Mouse (Mus musculus) spleen, postnatal 4 days (tissue): ENCODE data around the gene Prr12.

ENCODE experiments used
- DNase-seq, 2 experiments: peaks; one replicate each; pipeline ENCODE4 v3.0.0; 2022; ENCODE audit warnings: low spot score in 2 of 2

The Prr12 gene

GRCm38 (mm10) chr7:45077829-45078228, 25.1 kb upstream of the Prr12 start:
- no peak for DNase-seq

GRCm38 (mm10) chr7:45077322-45077721, 24.6 kb upstream of the Prr12 start:
- no peak for DNase-seq

GRCm38 (mm10) chr7:45076501-45076900, 23.8 kb upstream of the Prr12 start:
- DNase-seq = no peak

- no peak for DNase-seq
Observed at GRCm38 (mm10) chr7:45075405-45075804, 22.7 kb upstream of the Prr12 start.

- DNase-seq = no peak
Observed at GRCm38 (mm10) chr7:45073949-45074348, 21.3 kb upstream of the Prr12 start.

- DNase-seq = no peak
Observed at GRCm38 (mm10) chr7:45073171-45073707, 20.6 kb upstream of the Prr12 start.

- no peak for DNase-seq
Observed at GRCm38 (mm10) chr7:45072230-45072629, 19.5 kb upstream of the Prr12 start.

GRCm38 (mm10) chr7:45069671-45070070, 17.0 kb upstream of the Prr12 start:
- no peak for DNase-seq

GRCm38 (mm10) chr7:45068000-45068318, 15.3 kb upstream of the Prr12 start:
- DNase-seq = peak; percentile 50 to 79

- no peak for DNase-seq
Observed at GRCm38 (mm10) chr7:45067190-45067999, 14.7 kb upstream of the Prr12 start.

GRCm38 (mm10) chr7:45062239-45062835, 9.7 kb upstream of the Prr12 start, which contains the start of the genes Nosip and Prrg2:
Gene Nosip (plus strand): TSS chr7:45062429.
Gene Prrg2 (minus strand): TSS chr7:45062677.
- peak; percentile 96 to 97 for DNase-seq

GRCm38 (mm10) chr7:45061532-45062075, 8.9 kb upstream of the Prr12 start:
- DNase-seq = no peak

- peak in 1 of 2 experiments; percentile 56 for DNase-seq
Observed at GRCm38 (mm10) chr7:45060632-45061122, 8.0 kb upstream of the Prr12 start.

GRCm38 (mm10) chr7:45058607-45059571, 6.2 kb upstream of the Prr12 start:
- peak in 1 of 2 experiments; percentile 58 for DNase-seq

- DNase-seq = no peak
Observed at GRCm38 (mm10) chr7:45056972-45057348, 4.3 kb upstream of the Prr12 start.

GRCm38 (mm10) chr7:45056329-45056971, 3.8 kb upstream of the Prr12 start:
- peak in 1 of 2 experiments; percentile 57 for DNase-seq

GRCm38 (mm10) chr7:45053931-45054510, 1.3 kb upstream of the Prr12 start:
- DNase-seq = peak; percentile 90

- peak; percentile 68 to 85 for DNase-seq
Observed at GRCm38 (mm10) chr7:45053117-45053930, 643 bp upstream of the Prr12 start.

GRCm38 (mm10) chr7:45052181-45052861, 360 bp downstream of the Prr12 start:
- peak in 1 of 2 experiments; percentile 74 for DNase-seq
